Mouse (Mus musculus) natural killer cell, adult 2 months (primary cell): Measurements from ENCODE around the gene Sec22c.

Experiments
- DNase-seq, 2 experiments: peaks; one replicate each; pipeline ENCODE4 v3.0.0; 2022; ENCODE audit warnings: low spot score in 2 of 2

Gene Sec22c

DNA sequence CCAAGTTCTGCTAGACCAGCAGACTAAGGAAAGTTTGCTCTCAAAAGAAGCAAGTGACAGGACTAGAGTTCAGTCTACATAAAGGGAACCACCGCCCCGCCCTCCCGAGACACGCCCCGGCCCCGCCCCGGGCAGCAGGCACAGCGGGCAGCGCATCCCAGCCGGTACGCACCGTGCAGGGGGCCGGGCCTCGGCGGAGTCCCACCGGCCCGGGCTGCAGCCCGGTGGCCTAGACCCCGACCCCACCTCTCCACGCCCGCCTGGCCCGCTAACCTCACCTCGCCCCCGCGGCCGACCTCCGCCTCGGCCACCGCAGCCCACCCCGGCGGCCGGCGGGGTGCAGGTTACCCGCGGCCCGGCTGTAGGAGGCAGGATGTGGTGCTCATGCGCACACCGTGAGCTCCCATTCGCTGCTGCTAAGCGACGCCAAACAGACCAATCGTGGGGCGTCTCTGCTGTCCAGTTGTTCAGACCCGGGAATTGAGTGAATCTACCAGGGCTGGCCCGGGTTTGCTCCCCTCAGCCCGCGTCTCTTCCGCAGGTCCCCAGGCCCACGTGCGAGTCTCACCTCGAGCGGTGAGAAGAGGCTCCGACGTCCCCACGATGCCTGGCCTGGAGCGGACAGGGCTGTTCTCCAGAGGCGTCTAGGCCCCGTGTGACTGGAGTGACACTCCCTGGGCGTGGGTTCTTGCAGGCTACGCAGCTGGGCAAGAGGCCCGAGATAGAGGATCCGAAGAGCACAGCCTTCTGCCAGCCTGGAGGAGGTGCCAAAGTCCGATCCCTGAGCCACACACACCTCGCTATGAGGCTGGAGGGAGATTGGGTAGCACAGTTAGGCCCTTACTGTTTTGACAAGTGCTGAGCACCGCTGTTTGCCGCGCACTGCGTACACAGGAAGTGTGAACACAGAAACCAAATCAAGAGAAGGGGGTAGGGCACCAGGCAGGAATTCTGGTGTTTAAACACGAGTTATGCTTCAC is at the start of gene Sec22c:
TSS of gene Sec22c (minus strand) at position 845 of the 980 bp plus-strand sequence.
- peak; percentile 82 to 85 for DNase-seq

- DNase-seq: no peak
Observed at GRCm38 (mm10) chr9:121754624-121755023, 49.3 kb upstream of the Sec22c start.

DNA sequence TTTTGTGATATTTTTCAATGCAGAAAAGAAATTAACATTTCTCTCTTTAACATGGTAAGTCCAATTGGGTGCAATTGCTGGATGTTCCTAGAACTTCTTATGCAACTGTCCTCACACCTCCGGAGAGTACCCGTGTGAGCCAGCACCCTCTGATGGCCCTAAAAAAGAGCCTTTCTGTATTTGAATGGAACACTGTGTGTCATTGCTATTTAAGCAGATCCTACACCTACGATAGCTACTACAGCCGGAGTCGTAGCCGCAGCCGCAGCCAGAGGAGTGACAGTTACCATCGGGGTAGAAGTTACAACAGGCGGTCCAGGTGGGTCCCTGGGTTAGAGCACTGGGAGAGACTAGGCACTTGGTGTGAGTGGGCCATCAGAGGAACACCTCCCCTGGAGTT is 47.5 kb upstream of the Sec22c start:
- DNase-seq: no peak

DNA sequence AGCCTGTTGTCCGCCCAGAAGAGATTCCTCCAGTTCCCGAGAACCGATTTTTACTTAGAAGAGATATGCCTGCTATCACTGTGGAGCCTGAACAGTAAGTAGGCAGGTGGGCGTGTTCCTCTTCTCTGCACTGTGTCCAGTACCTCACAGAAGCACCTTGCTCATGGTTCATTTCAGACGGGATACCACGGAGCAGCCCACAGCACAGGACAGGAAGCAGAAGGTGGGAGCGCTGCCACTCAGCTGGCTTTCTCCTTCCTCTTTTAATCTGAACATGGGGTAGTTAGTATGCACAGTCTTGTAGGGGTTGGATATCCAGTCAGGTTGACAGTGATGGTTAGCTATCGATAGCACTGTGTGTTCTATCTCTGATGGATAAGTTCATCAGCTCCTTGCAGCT is 38.8 kb upstream of the Sec22c start:
- DNase-seq: no peak

DNA sequence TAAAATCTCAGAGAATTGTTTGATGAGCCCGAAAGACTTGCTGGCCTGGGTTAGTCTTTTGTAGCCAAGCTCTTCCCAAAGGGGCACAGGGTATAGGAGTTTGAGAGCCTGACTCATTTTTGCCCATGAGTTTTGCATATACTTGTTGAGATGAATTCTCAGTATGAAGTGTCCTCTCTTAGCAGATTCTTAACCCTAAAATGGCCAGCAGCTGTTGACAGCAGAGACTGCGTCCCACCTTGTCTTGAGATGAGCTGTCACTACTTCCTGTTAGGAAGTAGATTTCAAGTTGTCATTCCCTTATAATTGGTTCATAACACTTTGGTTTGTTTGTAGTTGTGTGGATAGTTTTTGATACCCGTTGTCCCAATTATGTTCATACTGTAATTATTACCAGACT is 35.9 kb upstream of the Sec22c start:
- DNase-seq: no peak

DNA sequence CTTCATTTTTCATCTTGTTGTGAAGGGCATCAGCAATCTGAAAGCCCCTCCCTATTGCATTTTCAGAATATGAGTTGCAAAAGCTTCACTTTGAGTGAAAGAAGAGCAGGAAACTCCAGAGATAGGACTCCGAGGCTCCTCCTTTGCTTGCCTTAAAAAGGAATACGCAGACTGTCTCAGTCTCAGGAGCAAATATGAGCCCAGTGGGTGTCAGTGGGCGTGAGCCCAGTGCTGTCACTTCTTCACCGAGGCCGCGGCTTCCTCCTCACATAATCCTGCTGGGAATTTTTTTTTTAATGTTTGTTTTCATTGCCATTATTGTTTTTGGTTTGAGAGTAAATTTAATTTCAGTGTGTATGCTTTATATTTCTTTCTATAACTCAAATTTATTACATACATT is 35.2 kb upstream of the Sec22c start:
- no peak for DNase-seq

DNA sequence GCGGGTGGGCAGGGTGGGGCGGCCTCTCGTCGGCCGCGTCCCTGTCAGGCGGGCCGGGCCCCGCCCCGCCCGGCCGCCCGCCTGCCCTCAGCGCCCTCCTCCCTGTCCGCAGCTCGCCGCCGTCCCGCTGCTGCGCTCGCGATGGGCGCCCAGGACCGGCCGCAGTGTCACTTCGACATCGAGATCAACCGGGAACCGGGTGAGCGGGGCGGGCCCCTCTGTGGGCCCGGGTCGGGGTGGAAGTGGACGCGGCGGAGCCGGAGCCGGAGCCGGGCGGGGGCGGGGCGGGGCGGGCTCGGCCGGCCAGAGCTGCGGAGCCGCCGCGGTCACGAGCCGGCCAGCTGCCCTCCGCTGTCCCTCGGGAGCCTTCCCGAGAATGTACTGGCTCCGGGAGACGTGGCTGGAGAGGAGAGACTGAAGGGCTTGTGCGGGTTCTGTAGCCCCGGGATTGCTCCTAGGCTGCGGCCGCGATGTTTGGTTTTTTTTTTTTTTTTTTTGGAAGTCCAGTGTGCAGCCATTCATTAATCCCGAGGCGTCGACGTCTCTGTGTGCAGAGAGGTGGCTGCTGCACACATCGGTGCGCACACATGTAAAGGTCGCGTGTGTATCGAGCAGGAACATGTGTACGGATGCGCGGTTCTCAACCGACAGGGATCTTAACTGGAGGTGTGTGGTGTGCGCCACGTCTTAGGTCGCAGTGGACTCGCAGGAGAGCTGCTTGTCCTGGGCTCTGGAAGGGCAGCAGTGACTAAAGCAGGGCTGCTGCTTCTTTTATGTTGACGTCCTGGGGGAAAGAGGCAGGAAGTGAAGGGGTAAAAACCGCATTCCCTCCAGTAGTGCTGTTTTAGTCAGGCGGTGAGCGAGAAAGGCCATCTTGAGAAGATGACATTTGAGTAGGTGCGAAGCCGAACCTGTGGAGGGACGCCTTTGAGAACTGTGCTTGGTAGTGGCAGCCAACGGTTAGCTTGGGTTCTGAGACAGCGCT is 14.3 kb upstream of the Sec22c start:
- DNase-seq: peak; percentile 37 to 45

DNA sequence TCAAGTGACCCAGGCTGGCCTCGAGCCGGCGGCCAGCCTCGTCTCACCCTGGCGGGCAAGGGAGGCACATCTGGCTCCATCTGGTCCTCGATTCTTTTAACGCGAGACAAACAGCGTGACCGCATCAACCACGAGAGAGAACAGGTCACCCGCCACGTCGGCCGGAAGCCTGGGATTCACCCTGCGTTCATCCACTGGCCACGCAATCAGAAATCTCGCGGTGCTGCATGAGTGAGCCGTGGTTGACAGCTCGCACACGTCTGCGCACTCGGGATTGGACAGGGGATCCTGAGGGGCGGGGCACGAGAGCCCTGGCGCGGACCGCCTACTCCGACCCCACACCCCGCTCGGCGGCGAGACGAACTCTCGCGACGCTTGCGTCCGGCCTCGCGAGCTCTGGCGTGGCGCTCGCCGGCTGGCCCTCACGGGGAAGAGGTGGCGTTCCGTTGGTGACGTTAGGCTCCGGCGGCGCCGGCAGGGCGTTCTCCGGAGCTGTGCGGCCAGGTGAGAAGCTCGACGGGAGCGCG is 13.6 kb upstream of the Sec22c start, which contains the start of gene Nktr:
TSS of gene Nktr (plus strand) at position 378 of the 527 bp plus-strand sequence.
- peak; percentile 96 to 97 for DNase-seq

DNA sequence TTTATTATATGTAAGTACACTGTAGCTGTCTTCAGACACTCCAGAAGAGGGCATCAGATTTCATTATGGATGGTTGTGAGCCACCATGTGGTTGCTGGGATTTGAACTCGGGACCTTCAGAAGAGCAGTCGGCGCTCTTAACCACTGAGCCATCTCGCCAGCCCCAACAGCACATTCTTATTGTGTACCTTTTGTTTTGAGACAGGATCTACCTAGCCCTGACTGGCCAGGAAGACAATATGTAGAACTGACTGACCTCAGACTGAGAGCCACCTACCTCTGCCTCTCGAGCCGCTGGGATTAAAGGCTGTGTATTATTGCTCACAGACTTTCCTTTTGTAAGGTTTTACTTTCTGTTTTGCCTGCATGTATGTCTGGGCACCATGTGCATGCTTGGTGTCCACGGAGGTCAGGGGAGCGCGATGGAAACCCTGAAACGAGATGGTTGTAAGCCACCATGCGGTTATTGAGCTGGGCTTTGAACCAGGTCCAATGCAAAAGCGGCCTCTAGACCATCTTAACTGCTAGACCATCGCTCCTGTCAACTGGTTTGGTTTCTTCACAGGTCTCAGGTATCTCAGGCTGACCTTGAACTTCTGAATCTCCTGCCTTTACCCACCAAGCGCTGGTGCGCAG is 12.9 kb upstream of the Sec22c start:
- DNase-seq: peak; percentile 37 to 41

DNA sequence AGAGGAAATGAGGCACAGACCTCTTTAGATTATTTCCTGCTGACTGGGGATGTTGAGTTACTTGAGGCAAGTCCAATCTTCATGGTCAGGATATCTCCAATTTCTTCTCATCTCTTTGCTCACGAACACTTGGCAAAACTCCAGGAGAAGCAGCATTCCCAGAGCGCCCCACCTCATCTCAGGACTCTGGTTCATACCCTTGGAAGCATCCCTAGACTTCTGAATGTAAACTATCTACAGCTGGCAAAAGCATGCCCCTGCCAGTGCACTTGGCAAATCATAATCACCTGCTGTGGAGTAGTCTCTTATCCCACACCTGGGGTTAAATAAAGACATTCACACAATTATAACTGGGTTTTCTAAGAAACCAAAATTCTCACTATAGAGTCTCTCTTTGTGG is 11.8 kb upstream of the Sec22c start:
- DNase-seq: no peak

- peak; percentile 43 to 58 for DNase-seq
Observed at GRCm38 (mm10) chr9:121710584-121710975, 5.3 kb upstream of the Sec22c start.

- peak; percentile 94 to 95 for DNase-seq
Observed at GRCm38 (mm10) chr9:121709898-121710583, 4.8 kb upstream of the Sec22c start, which contains the start of gene Ss18l2. Ss18l2 (plus strand) TSS chr9:121710329.

- no peak for DNase-seq
Observed at GRCm38 (mm10) chr9:121708506-121709486, 3.5 kb upstream of the Sec22c start.

DNA sequence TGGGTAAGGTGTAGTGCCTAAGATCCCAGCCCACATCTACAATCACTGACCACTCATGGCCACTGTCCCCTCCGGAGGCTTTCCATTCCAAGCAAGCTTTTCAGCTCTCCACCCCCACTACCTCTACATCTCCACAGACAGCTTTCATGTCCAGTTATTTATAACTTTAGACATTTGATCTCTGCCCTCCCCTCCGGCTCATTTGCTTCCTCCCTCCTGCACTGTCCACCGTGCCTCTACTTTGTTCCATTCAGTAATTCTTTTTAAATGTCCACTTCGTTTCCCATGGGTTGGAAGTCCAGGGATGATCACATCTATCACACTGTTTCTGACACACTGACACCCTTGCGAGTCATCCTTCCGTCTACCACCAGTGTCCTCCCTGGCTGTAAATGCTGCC is 2.5 kb upstream of the Sec22c start:
- DNase-seq: no peak

GRCm38 (mm10) chr9:121706029-121706675 is 862 bp upstream of the Sec22c start:
- DNase-seq: no peak

- no peak for DNase-seq
Observed at GRCm38 (mm10) chr9:121704261-121704645, 1.0 kb downstream of the Sec22c start.

GRCm38 (mm10) chr9:121697150-121698049 is 7.9 kb downstream of the Sec22c start:
- peak; percentile 86 to 89 for DNase-seq

DNA sequence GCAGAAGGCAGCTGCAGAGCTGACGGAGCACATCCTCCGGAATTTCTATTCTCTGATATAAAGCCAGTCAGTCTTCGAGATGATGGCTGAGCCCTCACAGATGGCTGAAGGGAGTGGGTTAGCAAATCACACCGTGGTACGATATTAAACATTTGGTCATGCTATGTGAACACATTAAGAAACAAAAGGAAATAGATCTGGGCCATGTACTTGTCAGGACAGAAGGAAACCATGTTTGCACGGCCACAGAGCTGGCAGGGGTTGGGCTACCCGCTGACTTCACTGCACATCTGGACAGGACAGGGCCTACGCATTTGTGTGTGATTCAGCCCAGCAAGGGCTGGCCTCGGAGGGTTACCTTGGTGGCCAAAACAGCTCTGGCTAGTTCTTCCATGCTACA is 8.7 kb downstream of the Sec22c start:
- DNase-seq: no peak
